Mouse (Mus musculus) stomach, postnatal 0 days (tissue): ENCODE measurements around the gene Fzd9.

Experiments
- CTCF ChIP-seq: IDR thresholded peaks from 2 replicates; pipeline ENCODE4 v1.5.1; 2016; ENCODE audit warnings: antibody characterized with exemption, low read depth, mild to moderate bottlenecking, moderate library complexity
- EP300 ChIP-seq: optimal IDR thresholded peaks from 2 replicates; pipeline ENCODE3; 2016; ENCODE audit warnings: antibody characterized with exemption

DNA sequence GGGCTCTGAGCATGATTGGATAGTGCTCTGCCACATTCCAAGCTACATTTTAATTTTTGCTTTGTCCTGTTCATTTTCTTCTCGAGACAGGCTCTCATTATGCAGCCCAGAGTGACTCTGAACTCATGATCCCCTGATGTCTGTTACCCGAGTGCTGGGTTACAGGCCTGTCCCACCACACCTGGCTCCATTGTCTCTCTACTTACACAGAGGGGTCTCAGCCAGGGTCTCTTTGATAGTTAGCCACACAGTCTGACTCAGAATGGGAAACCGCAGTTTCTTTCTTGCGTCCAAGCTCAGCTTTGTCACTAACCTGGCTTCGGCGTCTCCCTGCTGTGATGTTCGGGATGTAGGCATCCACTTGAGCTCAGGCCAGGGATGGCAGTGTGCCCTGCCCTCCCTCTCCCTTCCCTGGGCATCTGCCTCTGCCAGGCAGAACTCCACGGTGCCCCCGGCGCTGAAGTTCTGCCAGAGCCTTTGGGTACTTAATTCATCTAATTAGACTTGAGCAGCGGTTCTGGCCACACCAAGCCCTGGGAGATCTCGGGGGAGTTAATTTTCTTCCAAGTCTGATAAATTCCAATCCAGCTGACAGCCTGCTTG lies 20.6 kb upstream of the Fzd9 start:
- no peak for TF ChIP-seq CTCF
- TF ChIP-seq EP300, result no peak
